14 mouse cellular contexts compared by ENCODE assay signal in the genomic region with DNA sequence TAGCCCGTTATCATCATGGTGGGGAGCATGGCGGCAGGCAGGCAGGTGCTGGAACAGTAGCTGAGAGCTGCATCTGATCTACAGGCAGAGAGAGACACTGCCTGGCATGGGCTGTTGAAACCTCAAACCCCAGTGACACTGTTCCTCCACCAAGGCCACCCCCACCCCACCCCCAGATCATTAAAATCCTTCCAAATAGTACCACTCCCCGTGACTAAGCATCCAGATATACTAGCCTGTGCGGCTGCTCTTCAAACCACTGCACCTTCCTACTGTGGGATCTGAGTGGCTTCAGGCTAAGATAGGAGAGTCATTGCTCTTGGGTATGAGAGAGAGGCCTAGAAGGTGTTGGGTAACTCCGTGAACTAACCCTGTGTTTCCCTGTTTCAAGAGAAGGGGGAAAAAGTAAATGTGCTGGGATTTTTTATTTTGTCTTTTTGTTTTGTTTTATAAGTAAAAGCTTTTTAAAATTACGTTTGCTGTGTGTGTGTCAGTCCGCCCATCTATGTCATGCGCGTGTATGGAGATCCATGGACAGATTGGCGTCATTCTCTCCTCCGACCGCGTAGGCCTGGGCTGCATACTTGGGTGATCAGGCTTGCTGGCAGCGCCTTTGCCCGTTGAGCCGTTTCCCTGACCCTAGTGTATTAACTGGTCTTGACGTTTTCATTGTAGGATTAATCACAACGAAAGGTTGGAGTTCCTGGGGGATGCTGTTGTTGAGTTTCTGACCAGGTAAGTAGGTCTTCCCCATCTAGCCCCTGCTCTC.
"Had no signal": no experiment of that assay in that cellular context is flagged by ENCODE, and none has a peak within 500 bp of the region (broad histone marks: within the 10 kb centered on the region; RNA-seq: fewer than 3 reads in every experiment).

No protein-coding gene starts in this region.

- H3K9ac ChIP-seq: kidney, embryonic 15.5 days; limb, embryonic 15.5 days; liver, embryonic 12.5 days; lung, embryonic 15.5 days; neural tube, embryonic 13.5 days had no signal

- H3K27ac ChIP-seq: kidney, embryonic 15.5 days; limb, embryonic 15.5 days; liver, embryonic 12.5 days; lung, embryonic 15.5 days; macrophage; neural tube, embryonic 13.5 days had no signal

- H3K9me3 ChIP-seq: kidney, embryonic 15.5 days; limb, embryonic 15.5 days; lung, embryonic 15.5 days; neural tube, embryonic 13.5 days had no signal

- H3K4me3 ChIP-seq: kidney, embryonic 15.5 days; limb, embryonic 15.5 days; liver, embryonic 12.5 days; lung, embryonic 15.5 days; neural tube, embryonic 13.5 days had no signal

- DNase-seq: kidney, adult 2 months; kidney, postnatal 14 days; layer of hippocampus, postnatal 36 days; lung, postnatal 14 days; right cerebral cortex, postnatal 4 days; spleen, adult 18-20 months; thymus, adult 2 months; thymus, postnatal 25 days had no signal

- H3K4me1 ChIP-seq: kidney, embryonic 15.5 days; limb, embryonic 15.5 days; lung, embryonic 15.5 days; neural tube, embryonic 13.5 days had no signal

- H3K4me2 ChIP-seq: kidney, embryonic 15.5 days; limb, embryonic 15.5 days; liver, embryonic 12.5 days; lung, embryonic 15.5 days; neural tube, embryonic 13.5 days had no signal

- H3K27me3 ChIP-seq: kidney, embryonic 15.5 days; limb, embryonic 15.5 days; liver, embryonic 12.5 days; lung, embryonic 15.5 days; neural tube, embryonic 13.5 days had no signal

- ATAC-seq: liver, embryonic 12.5 days had no signal
